Mouse (Mus musculus) cerebellum, adult 11-12 months (tissue): ENCODE results near the gene Ipmk.
"Not testable (repeated sequence)": the region's sequence is repeated elsewhere in the genome, so short reads cannot be mapped to it uniquely, and the experiment has no call there.

Experiments
- DNase-seq: peaks from one replicate; pipeline ENCODE4 v3.0.0; 2022

Gene Ipmk

DNA sequence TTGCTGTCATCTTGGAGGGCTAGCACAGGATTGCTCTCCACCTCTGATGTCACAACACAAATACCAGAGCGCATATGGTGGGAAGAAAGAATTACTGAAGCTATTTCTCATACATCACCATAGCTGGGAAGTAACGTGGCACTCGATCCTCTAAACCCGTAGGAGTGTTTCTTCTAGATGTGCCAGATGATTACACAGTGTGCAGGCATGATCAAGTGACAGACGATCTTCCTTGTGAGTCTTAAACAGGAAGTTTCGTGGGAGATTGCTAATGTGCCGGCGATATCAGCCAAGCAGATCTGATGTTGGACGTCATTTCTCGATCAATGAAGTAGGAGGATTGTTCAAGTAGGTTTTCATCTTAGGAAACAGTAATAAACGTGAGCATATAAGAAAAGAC is 26.1 kb downstream of the Ipmk start:
- DNase-seq, result no peak

DNA sequence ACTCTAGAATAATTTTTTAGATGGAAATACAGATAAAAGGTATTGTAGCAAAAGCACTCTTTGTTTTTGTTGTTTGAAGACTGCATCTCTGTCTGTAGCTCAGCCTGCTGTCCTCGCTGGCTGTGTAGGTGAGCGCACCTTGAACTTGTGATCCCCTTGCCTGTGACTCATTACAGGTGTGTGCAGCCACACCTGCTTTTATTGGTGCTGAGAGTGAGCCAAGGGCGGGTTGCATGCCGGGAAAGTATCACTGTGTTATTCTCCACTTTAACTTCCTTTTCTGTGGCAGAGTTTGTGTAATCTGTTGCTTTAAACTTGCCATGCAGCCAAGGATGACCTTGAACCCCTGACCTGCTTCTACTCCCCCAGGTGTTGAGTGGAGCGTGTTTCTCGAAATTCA is 28.5 kb downstream of the Ipmk start:
- no peak for DNase-seq

DNA sequence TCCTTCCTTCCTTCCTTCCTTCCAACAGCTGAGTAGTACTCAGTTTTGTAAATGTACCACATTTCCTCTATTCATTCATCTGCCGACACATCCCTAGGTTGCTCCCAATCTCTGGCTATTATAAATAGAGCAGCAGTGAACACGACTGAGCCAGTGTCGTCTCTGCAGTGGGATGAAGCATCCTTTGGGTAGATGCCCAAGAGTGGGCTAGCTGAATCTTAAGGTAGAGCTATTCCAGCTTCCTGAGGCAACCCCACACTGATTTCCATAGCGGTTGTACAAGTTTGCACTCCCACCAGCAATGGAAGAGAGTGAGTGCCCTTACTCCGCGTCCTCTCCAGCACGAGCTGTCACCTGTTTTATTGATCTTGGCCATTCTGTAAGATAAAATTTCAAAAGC is 32.8 kb downstream of the Ipmk start:
- DNase-seq, result no peak

DNA sequence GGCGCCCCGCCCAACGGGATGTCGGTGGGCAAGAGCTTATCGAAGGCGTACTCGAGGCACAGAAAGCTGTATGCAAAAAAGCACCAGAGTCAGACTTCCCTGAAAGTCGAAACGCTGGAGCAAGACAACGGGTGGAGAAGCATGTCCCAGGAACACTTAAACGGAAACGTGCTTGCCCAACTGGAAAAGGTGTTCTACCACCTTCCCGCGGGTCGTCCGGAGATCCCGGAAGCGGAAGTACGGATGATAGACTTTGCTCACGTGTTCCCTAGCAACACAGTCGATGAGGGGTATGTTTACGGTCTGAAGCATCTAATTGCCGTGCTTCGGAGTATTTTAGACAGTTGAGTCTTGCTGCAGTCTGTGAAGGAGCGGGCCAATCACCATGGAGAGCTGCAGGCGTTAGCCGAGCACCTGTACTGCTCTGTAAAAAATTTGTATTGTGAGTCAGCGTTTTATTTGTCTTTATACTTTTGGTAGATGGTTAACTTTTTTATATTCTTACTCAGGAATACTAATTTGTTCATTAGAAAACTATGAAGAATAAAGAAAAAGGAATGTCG is 34.0 kb downstream of the Ipmk start:
- DNase-seq, result no peak

DNA sequence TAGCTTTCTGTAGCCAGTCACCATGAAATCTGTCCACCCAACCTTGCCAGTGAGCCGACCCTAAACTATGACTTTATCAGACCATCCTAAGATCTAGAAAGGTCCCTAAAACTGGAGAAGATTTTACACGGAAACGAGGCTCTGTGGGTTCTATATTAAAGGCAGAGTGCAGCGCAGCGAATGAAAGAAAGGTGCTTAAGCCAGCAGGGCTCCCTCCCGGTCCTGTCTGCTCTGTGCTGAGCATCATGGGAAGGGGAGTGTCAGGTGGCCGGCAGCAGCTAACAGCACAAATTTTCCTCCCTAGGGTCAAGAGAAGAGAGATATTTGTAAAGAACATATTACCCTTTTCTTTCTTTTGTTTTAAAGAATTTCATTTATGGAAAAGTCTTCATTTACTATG is 34.5 kb downstream of the Ipmk start:
- no peak for DNase-seq

DNA sequence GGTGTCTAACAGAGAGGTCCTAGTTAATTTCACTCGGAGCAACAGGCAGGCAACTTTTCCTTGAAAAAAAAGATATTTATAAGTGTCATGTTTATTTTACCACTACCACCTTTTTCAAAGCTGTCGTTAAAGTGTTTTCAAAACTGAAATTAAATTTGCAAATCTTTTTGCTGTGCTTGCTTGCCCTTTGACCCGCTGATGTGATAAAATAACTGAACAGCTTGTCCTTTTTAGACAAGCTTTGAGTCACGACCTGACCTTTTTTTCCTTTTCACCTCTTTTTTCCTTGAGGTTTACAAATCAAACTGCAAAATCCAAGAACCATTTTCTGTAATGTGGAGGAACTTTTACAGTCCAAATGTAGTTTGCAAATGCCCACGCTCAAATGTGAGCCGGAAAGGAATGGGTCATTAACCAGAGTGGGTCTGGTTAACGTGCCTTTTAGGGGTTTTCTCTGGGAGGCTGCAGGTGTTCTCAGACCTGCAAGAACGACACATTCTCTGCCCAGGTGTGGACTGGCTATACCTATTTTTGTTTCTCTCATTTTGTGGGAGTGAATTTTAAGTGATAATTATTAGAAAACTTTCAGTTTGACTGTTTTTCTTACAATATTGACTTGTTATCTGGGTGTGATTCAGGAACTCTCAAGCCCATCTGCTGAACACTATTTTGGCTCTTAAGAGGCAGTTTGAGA is 35.4 kb downstream of the Ipmk start:
- DNase-seq, result no peak

DNA sequence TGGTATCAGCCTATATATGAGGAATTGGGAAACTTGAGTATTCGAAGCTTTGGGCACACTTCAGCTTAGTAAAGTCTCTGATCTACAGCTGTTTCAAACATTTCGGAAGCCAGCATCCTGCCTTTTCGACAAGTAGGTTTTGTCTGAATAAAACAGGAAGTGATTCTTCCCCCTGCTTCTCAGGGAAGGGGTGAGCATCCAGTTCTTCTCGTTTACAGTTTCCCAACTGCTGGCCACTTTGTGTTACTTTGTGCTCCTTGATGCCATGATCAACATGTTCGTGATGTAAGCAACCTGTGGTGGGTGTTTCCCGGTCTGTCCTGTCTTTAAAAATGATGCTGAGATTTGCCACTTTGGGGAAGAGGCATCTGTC is 36.0 kb downstream of the Ipmk start:
- not testable (repeated sequence) for DNase-seq

DNA sequence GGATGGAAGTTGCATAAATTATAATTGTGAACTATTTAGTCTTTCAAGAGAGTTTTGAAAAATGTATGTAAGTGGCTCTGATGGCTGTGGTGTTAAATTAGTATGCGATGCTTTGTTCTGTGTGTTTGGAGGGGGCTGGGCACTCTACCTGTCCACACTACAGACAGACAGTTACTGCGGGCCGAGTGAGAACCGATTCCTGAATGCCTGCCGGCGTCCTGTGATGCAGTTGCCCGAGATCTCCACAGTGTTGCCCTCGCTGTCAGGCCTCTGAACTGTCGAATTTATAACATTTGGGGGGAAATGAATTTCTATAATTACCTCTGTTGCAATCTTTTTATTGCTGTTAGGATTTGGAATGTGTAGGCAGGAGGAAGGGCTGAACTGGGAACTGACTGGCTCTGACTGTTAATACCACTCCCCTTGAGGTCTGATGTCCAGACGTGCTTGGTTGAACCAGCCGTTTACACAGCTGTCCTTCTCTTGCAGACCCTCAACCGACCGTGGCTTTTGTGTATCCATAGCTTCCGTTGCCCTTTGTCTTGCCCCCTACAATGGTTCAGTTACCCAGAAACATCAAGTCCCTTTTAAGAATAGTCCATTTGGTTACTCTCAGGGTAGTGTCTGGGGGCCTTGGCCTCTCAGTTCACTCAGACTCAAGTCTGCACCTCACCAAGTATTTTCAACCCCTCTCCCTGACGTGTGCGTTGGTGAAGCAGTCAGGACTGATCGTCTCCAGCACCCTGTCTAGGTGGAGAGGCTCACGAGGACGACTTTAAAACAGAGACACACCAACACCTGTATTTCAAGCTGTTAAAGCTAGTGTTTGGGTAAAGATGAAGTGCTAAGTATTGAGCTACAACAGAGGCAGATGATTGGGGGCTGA is 36.8 kb downstream of the Ipmk start:
- no peak for DNase-seq

DNA sequence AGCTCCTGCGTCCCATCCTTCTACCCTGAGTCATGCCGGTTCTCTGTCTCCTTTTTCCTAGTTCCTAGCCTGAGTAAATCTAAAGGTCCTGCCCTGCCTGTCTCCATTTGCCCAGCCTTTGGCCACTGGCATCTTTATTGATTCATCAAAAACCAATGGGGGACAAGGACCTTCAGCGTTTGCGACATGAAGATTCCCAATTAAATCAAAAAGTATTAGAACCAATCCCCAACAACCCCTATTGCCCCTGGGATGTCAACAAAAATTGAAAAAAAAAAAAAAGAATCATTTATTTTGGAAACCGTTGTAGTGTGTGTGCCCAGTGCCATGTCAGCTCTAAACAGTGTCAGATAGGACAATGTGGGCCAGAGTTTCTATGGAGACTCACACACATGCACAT is 41.7 kb downstream of the Ipmk start:
- no peak for DNase-seq

DNA sequence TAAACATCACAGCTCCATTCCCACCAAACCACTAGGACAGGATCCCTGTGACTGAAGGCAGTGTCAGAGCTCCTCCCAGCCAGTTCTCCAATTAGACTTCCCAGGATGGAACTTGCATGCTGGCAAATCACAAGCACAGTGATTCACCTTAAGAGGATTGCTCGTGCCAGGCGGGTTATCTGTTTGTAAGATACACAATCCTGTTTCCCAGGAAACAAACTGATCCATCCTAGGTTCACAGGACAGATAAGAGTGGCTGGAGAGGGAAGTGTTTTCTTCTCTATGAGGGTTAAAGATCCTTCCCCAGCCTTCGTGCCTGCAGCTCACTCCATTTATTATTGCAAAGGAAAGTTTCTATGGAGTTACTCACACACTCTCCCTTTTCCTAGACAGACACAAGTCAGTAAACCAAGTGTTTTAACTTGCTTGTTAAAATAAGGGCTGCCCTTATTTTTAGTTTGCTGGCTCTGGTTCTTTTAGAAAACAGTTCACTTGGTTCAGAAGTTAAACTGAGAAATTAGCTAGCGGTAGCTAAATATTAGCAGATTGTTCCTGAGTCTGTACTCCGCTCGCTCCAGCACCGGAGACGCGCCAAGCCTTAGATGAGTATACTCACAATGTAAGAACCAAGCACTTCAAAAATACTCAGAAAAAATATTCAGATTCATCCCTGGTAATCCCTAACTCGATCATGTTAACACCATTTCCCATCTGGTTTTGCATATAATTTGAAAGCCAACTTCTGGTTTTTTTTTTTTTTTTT is 51.0 kb downstream of the Ipmk start:
- no peak for DNase-seq

DNA sequence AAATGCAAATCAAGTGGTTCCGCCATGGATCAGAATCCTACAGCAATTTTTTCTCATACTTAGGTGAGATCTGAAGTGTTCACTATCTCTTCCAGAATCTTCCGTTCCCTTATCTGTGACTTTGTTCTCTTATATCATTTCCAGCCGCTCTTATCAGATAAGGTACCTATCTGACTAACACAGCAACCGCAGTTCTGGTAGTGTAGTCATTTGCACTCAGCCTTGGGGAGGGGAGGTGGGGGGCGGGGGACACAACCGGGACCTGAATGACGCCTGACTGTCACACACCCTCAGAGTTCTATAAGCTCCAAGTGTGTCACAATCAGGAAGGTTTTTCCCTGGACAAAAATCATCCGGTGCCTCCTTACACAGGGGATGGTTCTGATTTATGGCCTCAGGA is 51.8 kb downstream of the Ipmk start:
- no peak for DNase-seq

DNA sequence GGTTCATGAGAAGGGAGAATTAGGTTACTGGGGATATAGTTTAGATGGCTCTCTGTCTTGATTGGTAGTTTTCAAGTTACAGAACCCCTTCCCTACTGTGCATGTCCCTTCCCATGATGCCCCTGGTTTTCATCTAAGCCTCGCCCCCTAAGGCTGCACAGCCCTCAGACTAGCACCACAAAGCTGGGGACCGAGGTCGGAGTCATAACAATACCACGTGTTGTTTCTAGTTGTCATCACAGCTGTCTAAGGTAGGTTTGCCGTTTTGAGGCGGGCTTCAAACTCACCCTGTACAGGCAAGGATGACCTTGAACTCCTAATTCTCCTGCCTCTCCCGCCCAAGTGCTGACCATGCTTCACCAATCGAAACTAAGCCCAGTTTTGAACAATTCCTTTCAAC is 52.4 kb downstream of the Ipmk start:
- no peak for DNase-seq

DNA sequence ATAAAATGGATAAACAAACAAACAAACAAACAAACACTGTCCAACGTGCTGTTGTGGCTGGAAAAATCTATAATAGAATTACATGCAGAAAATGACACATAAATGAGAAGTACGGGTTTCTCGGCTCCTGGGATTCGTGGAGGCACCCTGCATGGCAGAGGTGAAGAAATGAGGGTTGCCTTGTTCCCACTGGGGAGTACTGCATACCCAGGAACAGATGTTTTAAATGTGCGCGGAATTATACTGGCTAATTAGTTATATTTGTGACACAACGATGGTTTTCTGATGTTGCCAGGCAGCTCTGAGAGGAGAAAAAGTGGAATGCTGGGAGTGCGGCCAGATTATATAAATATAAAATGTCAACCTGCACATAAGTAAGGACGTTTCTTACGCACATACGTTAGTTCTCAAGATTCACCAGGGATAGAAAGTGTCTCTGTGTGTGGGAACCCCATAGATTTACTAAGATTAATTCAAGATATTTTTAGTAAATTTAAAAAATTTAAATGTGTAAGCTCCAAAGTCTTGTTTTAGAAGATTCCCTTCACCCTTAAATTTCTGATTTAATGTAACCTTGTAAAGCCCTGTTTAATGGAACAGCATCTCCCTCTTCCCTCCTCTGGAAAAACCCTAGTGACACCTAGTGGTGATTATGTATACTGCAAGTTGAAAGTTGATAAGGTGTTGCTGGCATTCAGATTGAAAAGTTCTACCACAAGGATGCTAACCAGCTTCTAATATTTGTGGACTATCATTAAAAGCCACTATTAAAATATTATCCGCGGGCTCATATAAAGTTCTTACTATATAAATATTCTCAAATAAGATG is 53.5 kb downstream of the Ipmk start:
- DNase-seq, result no peak

DNA sequence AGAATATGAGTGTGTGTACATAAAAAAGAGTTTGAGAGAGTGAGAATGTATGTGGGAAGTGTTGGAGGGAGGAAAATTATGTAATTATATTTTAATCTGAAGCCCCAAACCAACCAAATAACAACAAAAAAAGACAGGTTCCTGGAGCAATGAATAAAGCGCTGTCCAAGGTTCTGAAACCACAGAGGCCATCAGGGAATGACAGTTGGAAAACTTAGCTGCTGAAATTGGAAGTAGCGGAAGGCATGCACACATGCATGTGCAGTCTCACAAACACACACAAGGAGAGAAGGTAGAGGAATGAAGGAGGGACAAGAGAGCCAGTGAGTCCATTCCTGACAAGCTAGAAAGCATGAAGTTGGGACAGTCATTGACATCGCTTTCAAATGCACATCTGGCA is 56.1 kb downstream of the Ipmk start:
- no peak for DNase-seq

DNA sequence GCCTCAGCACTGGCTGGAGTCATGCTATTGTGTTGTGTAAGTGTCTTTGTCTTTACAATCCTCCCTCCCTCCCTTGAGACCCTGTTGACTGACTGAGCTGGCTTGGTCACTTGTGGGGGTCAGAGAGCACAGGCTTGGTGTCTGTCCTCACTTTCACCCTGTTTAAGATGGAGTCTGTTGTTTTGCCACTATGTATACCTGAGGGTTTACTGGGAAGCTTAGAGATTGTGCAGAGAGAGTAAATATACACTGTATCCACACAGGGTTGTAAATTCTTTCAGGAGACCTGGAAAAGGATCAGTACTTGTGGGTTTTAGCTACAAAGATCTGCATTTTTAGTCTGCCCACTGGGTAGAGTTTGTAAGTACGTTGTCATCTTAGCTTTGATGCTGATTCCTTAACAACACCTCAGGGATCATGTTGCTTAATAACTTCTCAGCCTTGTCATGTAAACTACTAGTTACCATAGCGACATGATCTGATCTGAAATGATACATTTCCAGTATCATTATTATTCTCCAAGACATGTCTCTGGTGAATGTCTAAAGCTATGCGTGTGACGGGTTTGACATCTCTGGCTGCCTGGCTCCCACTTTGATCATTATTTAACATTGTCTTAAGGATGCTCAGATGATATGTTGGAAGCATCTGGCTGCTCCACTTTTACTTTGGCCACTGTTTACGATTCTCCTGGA is 58.1 kb downstream of the Ipmk start:
- no peak for DNase-seq

DNA sequence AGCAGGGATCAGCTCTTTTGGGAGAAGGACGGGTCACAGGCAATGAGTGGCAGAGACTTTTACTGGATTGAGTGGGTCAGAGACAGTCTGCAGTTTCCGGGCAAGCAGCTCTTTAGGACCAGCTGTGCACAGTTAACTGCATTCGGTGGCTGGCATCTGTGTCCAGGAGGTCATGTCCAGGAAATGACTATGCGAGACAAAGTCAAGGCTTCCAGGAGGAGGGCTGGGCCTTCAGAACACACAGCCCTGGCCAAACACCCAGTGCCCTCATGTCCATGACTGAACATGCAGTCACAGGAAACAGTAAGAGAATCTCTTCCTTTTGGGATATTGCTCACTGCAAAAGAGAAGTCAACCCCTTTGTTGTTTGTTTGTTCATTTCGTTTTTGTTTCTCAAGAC is 62.4 kb downstream of the Ipmk start:
- no peak for DNase-seq

DNA sequence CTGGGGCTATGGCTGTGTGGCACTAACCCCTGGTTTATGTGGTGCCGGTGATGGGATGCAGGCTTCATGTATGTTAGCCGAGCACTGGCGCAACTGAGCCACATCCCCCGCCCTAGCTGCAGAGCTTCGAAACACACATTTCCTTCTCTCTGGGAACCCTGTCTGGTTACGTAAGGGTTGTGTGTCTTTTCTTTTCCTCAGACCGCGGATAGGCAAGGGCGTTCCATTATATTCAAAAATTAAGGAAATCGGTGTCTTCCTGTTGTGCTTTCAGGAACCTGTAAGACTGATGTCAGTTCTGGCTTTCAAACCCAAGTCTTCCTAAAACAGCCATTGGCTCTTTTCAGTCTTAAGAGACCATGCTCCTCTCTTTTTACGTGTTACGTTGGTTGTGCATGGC is 65.8 kb downstream of the Ipmk start:
- no peak for DNase-seq

DNA sequence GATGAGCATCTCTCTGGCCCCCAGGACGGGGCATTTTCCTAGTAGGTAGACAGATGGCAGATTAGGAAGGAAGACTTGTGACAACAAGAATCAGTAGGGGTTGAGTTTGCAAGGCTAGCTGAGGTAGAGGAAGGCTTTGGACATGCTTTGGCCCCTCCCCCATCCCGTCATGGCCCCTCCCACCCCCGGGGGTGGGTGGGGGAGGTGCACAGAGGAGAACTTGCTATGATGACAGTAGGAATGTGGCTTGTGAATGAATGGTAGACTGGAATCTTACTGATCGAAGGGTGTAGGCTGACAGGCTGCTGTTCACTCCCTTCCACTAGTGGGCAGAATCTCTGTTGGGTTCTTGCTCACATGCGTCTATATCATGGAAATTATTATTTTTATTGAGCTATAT is 74.0 kb downstream of the Ipmk start:
- DNase-seq, result no peak

DNA sequence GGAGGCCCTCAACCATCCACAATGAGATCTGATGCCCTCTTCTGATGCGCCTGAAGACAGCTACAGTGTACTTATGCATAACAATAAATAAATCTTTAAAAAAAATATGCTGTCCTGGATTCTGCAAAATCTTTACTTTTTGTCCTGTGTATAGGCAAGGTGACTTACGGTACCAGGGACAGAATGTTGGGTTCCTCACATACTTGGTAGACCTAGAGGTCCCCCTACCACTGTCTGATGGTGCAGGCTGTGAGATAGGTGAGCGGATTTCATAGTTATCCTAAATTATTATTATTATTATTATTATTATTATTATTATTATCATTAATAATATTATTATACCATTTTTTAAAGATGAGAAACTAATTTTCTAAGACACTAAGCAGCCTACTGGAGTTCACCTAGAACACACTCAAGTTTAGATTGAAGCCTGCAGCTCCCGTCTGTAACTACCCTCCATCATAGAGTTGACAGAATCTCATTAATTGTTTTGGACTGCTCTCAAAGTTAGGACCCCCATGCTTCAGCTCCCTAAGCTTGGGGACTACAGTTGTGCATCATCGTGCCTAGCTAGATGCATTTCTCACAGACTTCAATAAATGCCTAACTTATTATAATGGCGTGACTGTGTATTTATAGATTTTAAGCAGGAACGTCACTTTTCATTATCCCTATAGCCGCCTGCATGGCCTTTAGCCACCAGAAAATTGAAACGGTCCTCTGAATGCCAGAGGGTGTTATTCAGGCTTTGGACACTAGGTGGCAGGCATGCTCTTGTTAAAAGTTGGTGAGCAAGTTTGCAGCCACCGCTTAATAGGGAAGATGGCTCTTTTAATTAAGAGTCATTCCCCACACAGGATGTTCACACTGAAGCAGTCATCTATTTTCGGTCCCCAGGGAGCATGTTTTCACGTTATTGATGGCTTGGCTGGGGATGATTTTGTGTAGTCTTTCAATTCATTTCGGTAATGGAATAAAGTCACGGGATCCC is 74.8 kb downstream of the Ipmk start:
- DNase-seq, result peak; percentile 29

DNA sequence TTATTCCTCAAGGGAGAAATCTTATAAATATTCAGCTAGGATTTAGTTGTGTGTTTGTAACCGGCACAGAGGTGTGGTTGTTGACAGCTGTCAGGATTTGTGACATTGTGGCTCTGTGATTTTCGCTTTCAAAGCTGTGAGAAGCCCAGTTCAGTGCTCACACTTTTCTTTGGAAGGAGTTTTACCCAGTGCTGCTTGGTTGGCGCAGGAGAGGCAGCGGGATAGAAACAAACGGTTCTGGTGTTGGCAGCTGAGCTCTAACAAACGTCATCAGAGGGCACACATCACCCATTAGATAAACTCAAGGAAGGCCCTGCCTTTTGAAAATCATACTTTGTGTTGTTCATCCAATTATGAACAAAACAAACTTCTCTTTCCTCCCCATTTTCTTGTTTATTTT is 79.2 kb downstream of the Ipmk start:
- no peak for DNase-seq

DNA sequence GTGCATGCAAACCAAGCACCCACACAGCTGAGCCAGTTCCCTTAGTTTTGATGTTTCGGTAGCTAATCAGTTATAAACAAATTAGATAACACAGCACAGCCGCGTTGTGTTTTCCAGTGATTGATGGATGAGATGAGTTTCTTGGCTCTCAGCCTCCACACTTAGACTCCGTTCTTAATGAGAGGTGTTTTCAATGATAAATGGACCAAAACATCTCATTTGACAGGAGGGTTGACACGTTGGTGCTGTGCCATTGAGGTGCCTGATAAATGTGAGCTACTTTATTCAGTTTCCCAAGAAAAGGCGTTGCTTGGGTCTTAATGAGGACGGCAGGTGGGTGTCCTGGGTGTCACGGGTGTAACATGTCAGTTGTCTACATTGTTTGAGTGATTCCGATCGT is 79.8 kb downstream of the Ipmk start:
- no peak for DNase-seq
